Mouse (Mus musculus) adrenal gland, postnatal 36 days (tissue): ENCODE data around the gene Hacd3. TPM values are rescaled to one million over a fixed set of nuclear protein-coding genes. Genes with fewer than 3 reads are reported as not detected.

Source experiments
- DNase-seq, 2 experiments: peaks; one replicate each; pipeline ENCODE4 v3.0.0; 2021; ENCODE audit warnings: mixed read lengths in 1 of 2
- microRNA-seq: library from miRNA; unstranded; fragments of <30 nt; microRNA quantifications from one replicate; pipeline ENCODE4 v1.2.0, GENCODE M21; 2021
- total RNA-seq, 2 experiments: library from RNA; stranded (reverse); gene quantifications; 2 replicates each; pipeline ENCODE4 v1.2.3; 2021

Gene Hacd3
- total RNA-seq, 2 experiments from 2014 or later = 251 to 350 TPM

GRCm38 (mm10) chr9:64951161-64951657, 70.3 kb downstream of the Hacd3 start, which contains the start of gene Slc24a1:
TSS of gene Slc24a1 (minus strand) at chr9:64951607.
- no peak for DNase-seq

GRCm38 (mm10) chr9:64947483-64948095, 73.9 kb downstream of the Hacd3 start:
- DNase-seq = no peak

GRCm38 (mm10) chr9:64943997-64944396, 77.5 kb downstream of the Hacd3 start:
- no peak for DNase-seq

GRCm38 (mm10) chr9:64941650-64942049, 79.8 kb downstream of the Hacd3 start:
- no peak for DNase-seq

GRCm38 (mm10) chr9:64940731-64941346, 80.7 kb downstream of the Hacd3 start:
- DNase-seq = no peak

GRCm38 (mm10) chr9:64939790-64940189, 81.7 kb downstream of the Hacd3 start:
- DNase-seq = no peak

- DNase-seq = peak in 1 of 2 experiments; percentile 30
These were observed 82.2 kb downstream of the Hacd3 start for GRCm38 (mm10) chr9:64939281-64939680.

GRCm38 (mm10) chr9:64938535-64938934, 83.0 kb downstream of the Hacd3 start:
- DNase-seq = no peak

GRCm38 (mm10) chr9:64937491-64937890, 84.0 kb downstream of the Hacd3 start:
- DNase-seq = no peak

Small RNAs within 50 kb of the gene (microRNA-seq; reads per million reads assigned to microRNA genes)
- gene Gm25640 = not detected

Other genes starting within 250 kb of the Hacd3 start
- gene Dennd4a, start 210.4 kb downstream of the Hacd3 start, total RNA-seq = 10 to 100 TPM; 18.1 to 19.9 TPM
- not detected for gene Slc24a1, start 70.1 kb downstream of the Hacd3 start, total RNA-seq
- gene Ints14, start 60.8 kb downstream of the Hacd3 start, total RNA-seq = 10 to 100 TPM; 24.9 to 30.3 TPM
- 100 to 1,000 TPM in 1 of 2 experiments, 10 to 100 TPM in 1; 88.0 to 104 TPM for gene Dpp8, start 10.7 kb upstream of the Hacd3 start, total RNA-seq
- 10 to 100 TPM; 31.8 to 32.6 TPM for gene Igdcc4, start 79.8 kb upstream of the Hacd3 start, total RNA-seq
- 1 to 10 TPM; 1.2 to 1.9 TPM for gene Igdcc3, start 119.5 kb upstream of the Hacd3 start, total RNA-seq
- gene Parp16, start 173.7 kb upstream of the Hacd3 start, total RNA-seq = 10 to 100 TPM; 11.8 to 21.2 TPM
- gene Cilp, start 243.5 kb upstream of the Hacd3 start, total RNA-seq = 1 to 10 TPM; 4.7 to 6.2 TPM